Mouse (Mus musculus) forebrain, embryonic 11.5 days (tissue): ENCODE data around the gene Kras. TPM values are rescaled to one million over a fixed set of nuclear protein-coding genes. Genes with fewer than 3 reads are reported as not detected.
A peak's percentile ranks its signal among the peaks of the same experiment; 100 is the strongest.

ENCODE experiments used
- ATAC-seq: fragments of 200-750 bp; cut with Nextera tagmentation; replicated peaks from 2 replicates; pipeline ENCODE4 v1.8.0; 2017; ENCODE audit warnings: moderate TSS enrichment; ENCODE audit not compliant: low FRiP score
- DNase-seq: peaks from one replicate; pipeline ENCODE4 v3.0.0-alpha.2; 2017; ENCODE audit warnings: low spot score
- H3K27ac ChIP-seq: fragments of 300-500 bp; sonication (generic); 2 replicates; pipeline ENCODE4 v1.5.1; 2014; ENCODE audit warnings: low read depth, low read length
- H3K27me3 ChIP-seq: fragments of 300-500 bp; sonication (generic); 2 replicates; pipeline ENCODE4 v1.6.1; 2014; ENCODE audit warnings: mild to moderate bottlenecking, low read length, mixed read lengths; ENCODE audit not compliant: control insufficient read depth, insufficient read depth
- H3K36me3 ChIP-seq: fragments of 300-500 bp; sonication (generic); 2 replicates; pipeline ENCODE4 v1.6.1; 2014; ENCODE audit warnings: mild to moderate bottlenecking, low read length, moderate library complexity, mixed read lengths; ENCODE audit not compliant: control insufficient read depth, insufficient read depth
- H3K4me1 ChIP-seq: fragments of 300-500 bp; sonication (generic); replicated peaks from 2 replicates; pipeline ENCODE4 v1.6.1; 2014; ENCODE audit warnings: low read length, mixed read lengths; ENCODE audit not compliant: control insufficient read depth, insufficient read depth
- H3K4me2 ChIP-seq: fragments of 300-500 bp; sonication (generic); 2 replicates; pipeline ENCODE4 v1.6.1; 2014; ENCODE audit warnings: low read depth, mild to moderate bottlenecking, low read length, moderate library complexity, mixed read lengths; ENCODE audit not compliant: severe bottlenecking
- H3K4me3 ChIP-seq: fragments of 300-500 bp; sonication (generic); 2 replicates; pipeline ENCODE4 v1.5.1; 2014; ENCODE audit warnings: low read depth, low read length
- H3K9ac ChIP-seq: fragments of 300-500 bp; sonication (generic); 2 replicates; pipeline ENCODE4 v1.6.1; 2014; ENCODE audit warnings: low read length
- H3K9me3 ChIP-seq: fragments of 300-500 bp; sonication (generic); 2 replicates; pipeline ENCODE4 v1.6.1; 2016; ENCODE audit warnings: low read length, mixed read lengths; ENCODE audit not compliant: control insufficient read depth
- WGBS: fragments of 180-500 bp; shearing (Covaris S2); extraction: QIAGEN DNeasy Blood & Tissue Kit; methylation state at CpG from one replicate; pipeline ENCODE4 v1.1.7; 2014; 5-methylcytosine and 5-hydroxymethylcytosine counted together
- polyA plus RNA-seq: library from polyadenylated mRNA; unstranded; fragments of >200 nt; fragmentation: Nextera tagmentation; extraction: Ambion mirVana; gene quantifications from 2 replicates; pipeline ENCODE4 v1.2.1, GENCODE M21; 2014

The Kras gene
- polyA plus RNA-seq, 1 experiment from 2014 or later = 144 TPM

DNA sequence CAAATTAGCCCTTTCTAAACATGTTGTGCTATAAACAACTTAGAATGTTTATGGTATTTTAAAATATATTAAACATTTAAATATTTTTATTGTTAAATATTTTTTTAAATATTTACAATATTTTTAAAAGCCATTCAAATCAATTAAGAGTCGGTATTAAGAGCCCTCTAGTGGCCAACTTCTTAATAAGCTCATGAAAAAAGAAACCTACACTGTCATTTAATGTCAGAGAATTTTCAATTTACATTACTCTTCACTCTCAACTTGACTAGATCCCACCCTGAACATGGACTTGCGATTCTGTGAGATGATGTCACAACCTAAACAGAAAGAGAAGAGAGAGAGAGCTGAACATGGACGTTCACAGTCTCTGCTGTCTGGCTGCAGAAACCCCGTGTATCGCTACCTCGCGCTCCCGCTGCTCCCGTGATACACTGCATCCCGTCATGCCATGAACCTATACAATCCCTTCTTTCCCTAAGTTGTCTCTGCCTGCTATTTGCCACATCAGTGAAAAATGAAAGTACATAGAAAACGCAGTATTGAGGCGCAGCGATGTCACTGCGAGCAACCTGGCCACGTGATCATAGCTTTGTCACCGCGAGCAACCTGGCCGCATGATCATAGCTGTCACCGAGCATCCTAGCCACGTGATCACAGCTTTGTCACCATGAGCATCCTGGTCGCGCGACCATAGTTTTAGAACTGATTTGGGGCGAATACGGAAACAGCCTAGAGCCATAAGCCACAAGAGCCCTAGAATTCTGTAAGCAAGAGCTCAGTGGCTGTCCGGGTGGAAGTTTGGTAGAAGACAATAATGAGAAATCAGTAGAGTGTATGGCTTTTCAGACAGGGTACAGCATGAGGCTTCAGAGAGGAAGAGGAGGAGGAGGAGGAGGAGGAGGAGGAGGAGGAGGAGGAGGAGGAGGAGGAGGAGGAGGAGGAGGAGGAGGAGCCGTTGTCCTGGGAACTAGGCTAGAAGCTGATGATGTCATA, 62.6 kb downstream of the Kras start:
- H3K27ac ChIP-seq = no peak overlapping the region
- peak; percentile 60; the same call in 1 of the 2 replicates for ATAC-seq
- H3K4me1 ChIP-seq = no peaks in the 10 kb centered on the region
- peak overlapping the region; percentile 16; the same call in 1 of the 2 replicates for H3K4me3 ChIP-seq
- H3K27me3 ChIP-seq = no peaks in the 10 kb centered on the region
- DNase-seq = no peak
- H3K9me3 ChIP-seq = no peaks in the 10 kb centered on the region
- H3K36me3 ChIP-seq = no peaks in the 10 kb centered on the region
- peak overlapping the region; percentile 44 for H3K4me2 ChIP-seq
- no peak overlapping the region for H3K9ac ChIP-seq
- 65% methylated on average over 27 of the region's 27 CpGs for WGBS

DNA sequence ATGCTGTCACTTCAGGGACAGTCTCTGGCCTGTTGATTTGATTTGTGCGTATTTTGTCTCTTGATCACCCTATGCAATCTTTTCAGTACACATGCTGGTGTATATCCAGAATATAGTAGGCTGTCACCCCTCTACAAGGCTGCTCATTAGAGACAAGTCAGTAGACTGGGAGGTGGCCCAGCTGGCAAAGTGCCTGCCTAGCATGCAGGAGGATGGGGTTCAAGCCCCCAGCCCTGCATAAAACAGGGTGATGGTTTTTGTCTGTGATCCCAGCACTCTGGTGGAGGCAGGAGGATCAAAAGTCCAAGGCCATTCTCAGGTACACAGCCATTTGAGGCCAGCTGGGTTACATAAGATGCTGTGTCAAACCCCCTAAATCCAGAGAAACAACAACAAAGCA, 63.9 kb downstream of the Kras start:
- ATAC-seq (no peak), DNase-seq (no peak)
- no peak overlapping the region for H3K4me2 ChIP-seq
- H3K4me3 ChIP-seq = no peak overlapping the region
- no peak overlapping the region for H3K9ac ChIP-seq
- no peaks in the 10 kb centered on the region for H3K9me3 ChIP-seq
- no peak overlapping the region for H3K27ac ChIP-seq
- H3K27me3 ChIP-seq = no peaks in the 10 kb centered on the region
- H3K36me3 ChIP-seq = no peaks in the 10 kb centered on the region
- WGBS = 92% methylated on average over 1 of the region's 1 CpGs
- H3K4me1 ChIP-seq = no peaks in the 10 kb centered on the region

DNA sequence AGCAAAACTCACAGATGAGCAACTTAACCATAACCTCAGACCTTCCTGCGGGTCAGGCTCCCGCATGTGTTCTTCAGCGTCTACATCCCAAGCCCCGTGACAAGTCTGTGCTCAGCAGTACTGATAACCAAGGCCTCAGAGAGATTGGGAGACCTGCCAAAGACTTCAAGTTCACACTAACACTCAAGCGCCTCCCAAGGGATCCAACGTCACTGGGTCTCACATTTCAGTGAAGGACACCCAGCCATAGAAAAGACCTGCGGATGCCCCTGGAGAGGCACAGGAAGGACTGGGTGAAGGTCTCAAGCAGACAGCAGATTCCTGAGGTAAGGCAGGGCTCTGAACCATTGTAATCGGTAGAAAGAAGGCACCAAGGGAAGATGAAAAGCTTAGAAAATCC, 68.0 kb downstream of the Kras start:
- Histone ChIP-seq H3K4me1 (no peaks in the 10 kb centered on the region), H3K27me3 (no peaks in the 10 kb centered on the region), H3K9me3 (no peaks in the 10 kb centered on the region), H3K27ac (no peak overlapping the region), H3K4me2 (no peak overlapping the region), H3K4me3 (no peak overlapping the region), H3K9ac (no peak overlapping the region), H3K36me3 (no peaks in the 10 kb centered on the region)
- 85% methylated on average over 8 of the region's 8 CpGs for WGBS
- no peak for DNase-seq
- no peak for ATAC-seq

DNA sequence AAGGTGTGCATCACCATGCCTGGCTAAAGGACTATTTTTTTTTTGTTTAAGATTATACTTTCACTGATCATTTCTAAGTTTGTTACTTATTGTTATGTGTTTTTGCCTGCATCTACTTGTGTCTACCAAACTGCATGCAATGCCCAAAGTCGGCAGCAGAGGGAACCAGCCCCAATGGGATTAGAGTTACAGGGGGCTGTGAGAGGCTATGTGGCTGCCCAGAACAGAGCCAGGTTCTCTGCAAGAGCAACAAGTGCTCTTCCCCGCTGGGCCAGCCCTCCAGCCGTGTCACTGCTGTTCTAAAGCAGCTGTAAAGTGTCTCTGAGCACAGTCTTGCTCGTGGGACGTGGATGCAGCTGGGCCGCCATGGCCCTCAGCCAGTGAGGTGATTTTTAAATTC, 70.4 kb downstream of the Kras start:
- Histone ChIP-seq H3K36me3 (no peaks in the 10 kb centered on the region), H3K9me3 (no peaks in the 10 kb centered on the region), H3K4me1 (peaks cover 6% of the 10 kb centered on the region), H3K27me3 (no peaks in the 10 kb centered on the region; the same call in 1 of the 2 replicates), H3K4me2 (no peak overlapping the region), H3K4me3 (no peak overlapping the region), H3K9ac (no peak overlapping the region), H3K27ac (no peak overlapping the region)
- DNase-seq (peak; percentile 81), ATAC-seq (0 out of 2 replicates have a peak, but pooled peaks have one; percentile 60)
- 24% methylated on average over 6 of the region's 6 CpGs for WGBS

DNA sequence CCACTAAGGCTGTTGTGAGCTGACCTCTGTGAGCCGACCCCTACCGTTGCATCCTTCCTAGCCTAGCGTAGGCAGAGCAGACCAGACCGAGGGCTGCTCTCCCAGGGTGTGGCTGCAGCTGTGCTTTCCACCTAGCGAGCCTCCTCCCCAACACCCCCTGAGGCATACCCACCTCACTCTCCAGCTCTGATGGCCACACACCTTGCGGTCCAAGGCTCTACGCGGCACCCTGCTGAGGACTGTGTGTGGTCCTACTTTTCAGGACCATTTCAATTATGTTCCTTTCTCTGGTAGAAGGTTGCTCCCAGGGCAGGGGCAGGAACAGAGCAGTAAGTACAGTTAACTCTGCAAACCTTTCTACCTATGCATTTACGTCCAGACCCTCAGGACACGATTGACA, 73.6 kb downstream of the Kras start:
- DNase-seq = no peak
- Histone ChIP-seq H3K27ac (no peak overlapping the region), H3K9me3 (no peaks in the 10 kb centered on the region), H3K4me1 (peaks cover 16% of the 10 kb centered on the region), H3K9ac (no peak overlapping the region), H3K36me3 (no peaks in the 10 kb centered on the region), H3K4me3 (no peak overlapping the region), H3K27me3 (no peaks in the 10 kb centered on the region; the same call in 1 of the 2 replicates), H3K4me2 (no peak overlapping the region)
- 37% methylated on average over 10 of the region's 10 CpGs for WGBS
- no peak for ATAC-seq

DNA sequence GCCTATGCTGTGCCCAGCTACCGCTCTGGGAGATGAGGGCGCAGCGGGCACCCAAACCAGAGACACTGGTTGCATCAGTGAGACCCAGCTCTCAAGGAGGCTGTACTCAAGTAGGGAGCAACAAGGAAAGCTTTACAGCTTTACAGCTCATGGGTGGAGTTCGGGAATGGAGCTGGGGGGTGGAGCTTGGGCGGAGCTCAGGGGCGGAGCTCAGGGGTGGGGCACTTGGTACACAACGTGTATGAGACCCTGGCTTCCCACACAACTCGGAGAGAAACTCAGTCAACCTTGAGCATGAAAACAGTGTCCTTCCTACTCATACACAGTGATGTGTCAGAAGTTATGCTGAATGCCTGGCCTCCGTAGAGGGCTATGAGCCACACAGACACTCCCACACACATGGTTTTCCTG, 74.5 kb downstream of the Kras start:
- no peak overlapping the region for H3K4me3 ChIP-seq
- no peak overlapping the region for H3K27ac ChIP-seq
- no peaks in the 10 kb centered on the region for H3K9me3 ChIP-seq
- H3K27me3 ChIP-seq = no peaks in the 10 kb centered on the region; the same call in 1 of the 2 replicates
- H3K4me1 ChIP-seq = peaks cover 16% of the 10 kb centered on the region
- H3K36me3 ChIP-seq = no peaks in the 10 kb centered on the region
- ATAC-seq (no peak), DNase-seq (no peak)
- no peak overlapping the region for H3K9ac ChIP-seq
- H3K4me2 ChIP-seq = no peak overlapping the region
- WGBS = 40% methylated on average over 9 of the region's 9 CpGs

DNA sequence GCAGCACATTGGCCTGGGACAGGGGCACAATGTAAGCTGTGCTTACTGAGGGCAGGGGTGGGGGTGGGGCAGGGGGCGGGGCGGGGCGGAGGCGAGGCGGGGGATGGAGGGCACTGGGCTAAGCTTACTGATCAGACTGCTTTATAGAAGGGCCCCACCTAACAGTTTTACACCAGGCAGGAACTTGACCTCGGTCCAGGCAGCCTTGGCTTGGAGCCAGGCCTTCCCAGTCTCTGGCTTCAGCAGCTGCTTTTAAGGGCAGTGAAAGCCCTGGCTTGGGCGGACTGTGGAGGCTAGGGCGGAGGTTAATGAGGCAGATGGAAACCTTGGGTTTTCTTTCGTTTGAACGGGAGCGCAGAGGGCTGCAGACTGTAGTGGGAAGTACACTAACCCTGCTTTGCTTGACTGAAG, 76.3 kb downstream of the Kras start:
- peak overlapping the region; percentile 33; the same call in 1 of the 2 replicates for H3K4me2 ChIP-seq
- H3K27ac ChIP-seq = no peak overlapping the region; the same call in 1 of the 2 replicates
- H3K4me1 ChIP-seq = peaks cover 16% of the 10 kb centered on the region
- no peak overlapping the region for H3K9ac ChIP-seq
- ATAC-seq (peak; percentile 84), DNase-seq (peak; percentile 70)
- no peaks in the 10 kb centered on the region; the same call in 1 of the 2 replicates for H3K27me3 ChIP-seq
- H3K4me3 ChIP-seq = no peak overlapping the region
- no peaks in the 10 kb centered on the region for H3K9me3 ChIP-seq
- WGBS = under 1% methylated on average over 7 of the region's 11 CpGs
- H3K36me3 ChIP-seq = no peaks in the 10 kb centered on the region

DNA sequence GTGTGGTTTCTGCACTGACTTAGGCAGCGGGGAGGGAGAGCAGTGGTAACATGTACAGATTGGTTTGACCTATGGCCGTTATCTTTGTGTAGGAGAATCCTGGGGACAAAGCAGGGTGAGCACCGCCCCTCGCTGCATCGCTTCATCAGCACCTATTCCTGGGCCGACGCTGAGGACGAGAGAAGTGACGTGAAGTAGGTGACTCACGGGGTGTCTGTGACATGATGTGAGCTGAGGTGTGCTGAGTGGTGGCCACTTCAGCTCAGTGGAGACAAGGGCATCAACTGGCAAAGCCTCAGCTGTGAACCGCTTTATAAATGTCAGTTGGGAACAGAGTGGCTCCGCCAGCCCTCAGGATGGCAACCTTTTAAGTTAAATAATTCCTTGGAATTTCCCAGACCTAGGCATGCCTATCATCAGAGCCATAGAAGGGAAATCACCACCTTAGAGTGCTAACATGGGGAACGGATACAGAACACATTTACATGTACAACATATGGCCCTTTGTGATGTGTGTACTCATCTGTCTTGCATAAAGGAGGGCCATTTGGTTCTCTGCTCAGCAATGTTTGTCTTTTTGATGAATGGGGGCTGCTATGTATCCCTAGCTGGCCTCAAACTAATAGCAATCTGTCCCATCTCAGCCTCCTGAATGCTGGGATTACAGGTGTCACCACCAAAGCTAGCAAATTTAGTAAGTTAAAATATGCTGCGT, 78.0 kb downstream of the Kras start:
- H3K9ac ChIP-seq = no peak overlapping the region
- H3K36me3 ChIP-seq = no peaks in the 10 kb centered on the region
- DNase-seq (peak; percentile 44), ATAC-seq (no peak)
- H3K9me3 ChIP-seq = no peaks in the 10 kb centered on the region
- H3K27ac ChIP-seq = no peak overlapping the region
- WGBS = 83% methylated on average over 14 of the region's 14 CpGs
- H3K4me1 ChIP-seq = peaks cover 16% of the 10 kb centered on the region
- H3K27me3 ChIP-seq = no peaks in the 10 kb centered on the region; the same call in 1 of the 2 replicates
- no peak overlapping the region for H3K4me3 ChIP-seq
- H3K4me2 ChIP-seq = no peak overlapping the region
